8 mouse cellular contexts compared by ENCODE assay signal in genomic region chr6:120579110-120579830, GRCm38 (mm10). TPM values are rescaled to one million over a fixed set of nuclear protein-coding genes. Genes with fewer than 3 reads are reported as not detected.
DNase-seq lines count a peak whose midpoint lies in the region; ATAC-seq and TF ChIP-seq lines count a peak whose summit lies in the region.

No protein-coding gene starts in this region.

- H3K27me3 ChIP-seq in heart, embryonic 11.5 days (ENCODE audit: control insufficient read depth, insufficient read depth, low read length) = 0 out of 2 replicates have a peak, but pooled peaks cover 9% of the 10 kb centered on the region
- H3K27me3 ChIP-seq in kidney, postnatal 0 days (ENCODE audit: insufficient read depth, low read length) = no peaks in the 10 kb centered on the region
- H3K27me3 ChIP-seq in midbrain, embryonic 12.5 days = peaks cover 9% of the 10 kb centered on the region; the same call in 1 of the 2 replicates
- peaks cover 3% of the 10 kb centered on the region; the same call in 1 of the 2 replicates for H3K27me3 ChIP-seq in stomach, embryonic 16.5 days (ENCODE audit: control insufficient read depth, insufficient read depth, low read length)

- ATAC-seq in heart, embryonic 11.5 days (replicated peaks; ENCODE audit: insufficient number of reproducible peaks, low FRiP score, low TSS enrichment) = no peak
- peak; percentile 57 for ATAC-seq in kidney, postnatal 0 days (replicated peaks; ENCODE audit: low FRiP score, low read depth)
- no peak for ATAC-seq in midbrain, embryonic 12.5 days (ENCODE audit: low FRiP score, low read depth)
- no peak for ATAC-seq in stomach, embryonic 16.5 days (ENCODE audit: insufficient read depth, low FRiP score)

- peak; percentile 14; the same call in 1 of the 2 replicates for TF ChIP-seq CTCF in kidney, postnatal 0 days (IDR thresholded peaks at IDR 0.05; ENCODE audit: low read depth)

- peak overlapping the region; percentile 64 for H3K9ac ChIP-seq in heart, embryonic 11.5 days (ENCODE audit: low read depth, low read length)
- H3K9ac ChIP-seq in kidney, postnatal 0 days (ENCODE audit: low read depth, low read length) = 0 out of 2 replicates have a peak overlapping the region, but pooled peaks have one; percentile 38
- H3K9ac ChIP-seq in midbrain, embryonic 12.5 days (replicated peaks) = peak overlapping the region; percentile 44
- H3K9ac ChIP-seq in stomach, embryonic 16.5 days (ENCODE audit: low read length) = peak overlapping the region; percentile 66

- H3K4me1 ChIP-seq in heart, embryonic 11.5 days (ENCODE audit: control insufficient read depth, insufficient read depth, low read length) = peaks cover 8% of the 10 kb centered on the region; the same call in 1 of the 2 replicates
- peaks cover 6% of the 10 kb centered on the region; the same call in 1 of the 2 replicates for H3K4me1 ChIP-seq in kidney, postnatal 0 days (replicated peaks; ENCODE audit: insufficient read depth, low read length)
- peaks cover 27% of the 10 kb centered on the region for H3K4me1 ChIP-seq in midbrain, embryonic 12.5 days
- peaks cover 10% of the 10 kb centered on the region for H3K4me1 ChIP-seq in stomach, embryonic 16.5 days (ENCODE audit: control insufficient read depth, insufficient read depth, low read length)

- peak overlapping the region; percentile 50 for H3K4me3 ChIP-seq in heart, embryonic 11.5 days (ENCODE audit: low read depth, low read length)
- H3K4me3 ChIP-seq in kidney, postnatal 0 days (replicated peaks; ENCODE audit: low read depth, low read length) = peak overlapping the region; percentile 33
- H3K4me3 ChIP-seq in midbrain, embryonic 12.5 days = peak overlapping the region; percentile 43
- H3K4me3 ChIP-seq in stomach, embryonic 16.5 days (replicated peaks; ENCODE audit: low read length) = peak overlapping the region; percentile 47

- peak overlapping the region; percentile 93 for H3K4me2 ChIP-seq in heart, embryonic 11.5 days
- peak overlapping the region; percentile 79 for H3K4me2 ChIP-seq in kidney, postnatal 0 days (ENCODE audit: low read length)
- peak overlapping the region; percentile 82 for H3K4me2 ChIP-seq in midbrain, embryonic 12.5 days (replicated peaks)
- H3K4me2 ChIP-seq in stomach, embryonic 16.5 days (ENCODE audit: low read depth, low read length) = peak overlapping the region; percentile 91

- 6% methylated on average over 21 of the region's 21 CpGs for WGBS in heart, embryonic 11.5 days (ENCODE audit: insufficient replicate concordance)
- WGBS in kidney, postnatal 0 days = 6% methylated on average over 21 of the region's 21 CpGs
- WGBS in midbrain, embryonic 12.5 days = 1% methylated on average over 21 of the region's 21 CpGs
- WGBS in stomach, embryonic 16.5 days = 6% methylated on average over 21 of the region's 21 CpGs

- peak; percentile 41 for DNase-seq in adrenal gland, postnatal 10 days
- no peak for DNase-seq in adrenal gland, postnatal 25 days
- DNase-seq in cerebellum, adult 9-10 months = peak; percentile 38
- DNase-seq in kidney, postnatal 0 days (ENCODE audit: low spot score) = peak; percentile 28
- DNase-seq in adrenal gland, postnatal 4 days (ENCODE audit: low spot score in 2 of 2) = no peak

- no peaks in the 10 kb centered on the region for H3K36me3 ChIP-seq in heart, embryonic 11.5 days (ENCODE audit: control insufficient read depth, insufficient read depth, low read length)
- no peaks in the 10 kb centered on the region for H3K36me3 ChIP-seq in kidney, postnatal 0 days (ENCODE audit: insufficient read depth, low read length)
- H3K36me3 ChIP-seq in midbrain, embryonic 12.5 days = no peaks in the 10 kb centered on the region
- no peaks in the 10 kb centered on the region for H3K36me3 ChIP-seq in stomach, embryonic 16.5 days (ENCODE audit: control insufficient read depth, insufficient read depth, low read length)

- no peak overlapping the region for H3K27ac ChIP-seq in heart, embryonic 11.5 days (ENCODE audit: low read depth, low read length)
- peak overlapping the region; percentile 58 for H3K27ac ChIP-seq in kidney, postnatal 0 days
- H3K27ac ChIP-seq in midbrain, embryonic 12.5 days (replicated peaks) = peak overlapping the region; percentile 78
- H3K27ac ChIP-seq in stomach, embryonic 16.5 days (ENCODE audit: low read length) = no peak overlapping the region

- H3K9me3 ChIP-seq in heart, embryonic 11.5 days (replicated peaks; ENCODE audit: control insufficient read depth, low read length) = no peaks in the 10 kb centered on the region
- H3K9me3 ChIP-seq in kidney, postnatal 0 days (replicated peaks; ENCODE audit: low read length) = no peaks in the 10 kb centered on the region
- H3K9me3 ChIP-seq in midbrain, embryonic 12.5 days = no peaks in the 10 kb centered on the region
- H3K9me3 ChIP-seq in stomach, embryonic 16.5 days (replicated peaks; ENCODE audit: control insufficient read depth, low read length) = no peaks in the 10 kb centered on the region

RNA-seq across cellular contexts. Expression of gene Hdhd5, which starts 48.2 kb away (rescaled TPM):
- total RNA-seq in adrenal gland, postnatal 10 days (2021) = 10 to 100 TPM; 24.9 to 34.0 TPM
- 28.5 and 37.4 TPM in 2 replicates for total RNA-seq in adrenal gland, postnatal 25 days (2021)
- 13.2 and 17.5 TPM in 2 replicates for polyA plus RNA-seq in heart, embryonic 11.5 days (2014; fragmentation: Nextera tagmentation; extraction: Ambion mirVana)
- 15.9 and 17.9 TPM in 2 replicates for polyA plus RNA-seq in kidney, postnatal 0 days (2015; fragmentation: Nextera tagmentation; extraction: Ambion mirVana)
- polyA plus RNA-seq in midbrain, embryonic 12.5 days (2016; fragmentation: Nextera tagmentation; extraction: Ambion mirVana) = 19.0 and 19.4 TPM in 2 replicates
- polyA plus RNA-seq in stomach, embryonic 16.5 days (2015; fragmentation: Nextera tagmentation; extraction: Ambion mirVana) = 15.9 and 16.1 TPM in 2 replicates
- 10 to 100 TPM; 34.8 to 35.1 TPM for total RNA-seq in adrenal gland, postnatal 4 days (2021)

Comparison
In these comparisons a context has a peak if more than half of its experiments do, and no peak if none do; other contexts are left out.
1. DNase-seq: peak in adrenal gland, postnatal 10 days (single experiment), cerebellum, adult 9-10 months (single experiment) and kidney, postnatal 0 days (single experiment); none in adrenal gland, postnatal 25 days (single experiment) and adrenal gland, postnatal 4 days (0 of 2).
2. H3K27ac ChIP-seq: peak in kidney, postnatal 0 days (single experiment) and midbrain, embryonic 12.5 days (single experiment); none in heart, embryonic 11.5 days (single experiment) and stomach, embryonic 16.5 days (single experiment).
3. Peak in every context shown above with its lines, with median percentiles within 50 percentile points of each other: H3K4me2 ChIP-seq, H3K4me3 ChIP-seq and H3K9ac ChIP-seq.